Mouse (Mus musculus) kidney, postnatal 0 days (tissue): ENCODE results near the gene Aven. TPM values are rescaled to one million over a fixed set of nuclear protein-coding genes. Genes with fewer than 3 reads are reported as not detected.

ENCODE experiments used
- ATAC-seq: fragments of 200-750 bp; cut with Nextera tagmentation; replicated peaks from 2 replicates; pipeline ENCODE4 v1.8.0; 2017; ENCODE audit warnings: low read depth, moderate number of reproducible peaks, moderate TSS enrichment, moderate library complexity; ENCODE audit not compliant: low FRiP score
- DNase-seq: peaks from one replicate; pipeline ENCODE4 v3.0.0-alpha.2; 2016; ENCODE audit warnings: low spot score
- H3K27ac ChIP-seq: fragments of 300-500 bp; sonication (generic); 2 replicates; pipeline ENCODE4 v1.5.1; 2014; ENCODE audit warnings: mild to moderate bottlenecking
- H3K27me3 ChIP-seq: fragments of 300-500 bp; sonication (generic); 2 replicates; pipeline ENCODE4 v1.6.1; 2014; ENCODE audit warnings: low read length, mixed read lengths; ENCODE audit not compliant: insufficient read depth
- H3K36me3 ChIP-seq: fragments of 300-500 bp; sonication (generic); 2 replicates; pipeline ENCODE4 v1.6.1; 2014; ENCODE audit warnings: low read length, mixed read lengths; ENCODE audit not compliant: insufficient read depth
- H3K4me1 ChIP-seq: fragments of 300-500 bp; sonication (generic); replicated peaks from 2 replicates; pipeline ENCODE4 v1.6.1; 2014; ENCODE audit warnings: antibody characterized with exemption, low read length, mixed read lengths; ENCODE audit not compliant: insufficient read depth
- H3K4me2 ChIP-seq: fragments of 300-500 bp; sonication (generic); 2 replicates; pipeline ENCODE4 v1.6.1; 2014; ENCODE audit warnings: mild to moderate bottlenecking, low read length, moderate library complexity, mixed read lengths
- H3K4me3 ChIP-seq: fragments of 300-500 bp; sonication (generic); replicated peaks from 2 replicates; pipeline ENCODE4 v1.5.1; 2014; ENCODE audit warnings: low read depth, low read length
- H3K9ac ChIP-seq: fragments of 300-500 bp; sonication (generic); 2 replicates; pipeline ENCODE4 v1.6.1; 2014; ENCODE audit warnings: low read depth, low read length
- H3K9me3 ChIP-seq: fragments of 300-500 bp; sonication (generic); replicated peaks from 2 replicates; pipeline ENCODE4 v1.6.1; 2016; ENCODE audit warnings: low read length, inconsistent platforms, mixed read lengths
- CTCF ChIP-seq: IDR thresholded peaks from 2 replicates; pipeline ENCODE4 v1.5.1; 2016; ENCODE audit warnings: antibody characterized with exemption, low read depth, mild to moderate bottlenecking, moderate library complexity
- WGBS: fragments of 180-500 bp; shearing (Covaris S2); extraction: QIAGEN DNeasy Blood & Tissue Kit; methylation state at CpG from one replicate; pipeline ENCODE4 v1.1.7; 2014; 5-methylcytosine and 5-hydroxymethylcytosine counted together
- polyA plus RNA-seq: library from polyadenylated mRNA; unstranded; fragments of >200 nt; fragmentation: Nextera tagmentation; extraction: Ambion mirVana; gene quantifications from 2 replicates; pipeline ENCODE4 v1.2.1, GENCODE M21; 2015

Gene Aven
- polyA plus RNA-seq, 1 experiment from 2014 or later = 6.2 TPM

DNA sequence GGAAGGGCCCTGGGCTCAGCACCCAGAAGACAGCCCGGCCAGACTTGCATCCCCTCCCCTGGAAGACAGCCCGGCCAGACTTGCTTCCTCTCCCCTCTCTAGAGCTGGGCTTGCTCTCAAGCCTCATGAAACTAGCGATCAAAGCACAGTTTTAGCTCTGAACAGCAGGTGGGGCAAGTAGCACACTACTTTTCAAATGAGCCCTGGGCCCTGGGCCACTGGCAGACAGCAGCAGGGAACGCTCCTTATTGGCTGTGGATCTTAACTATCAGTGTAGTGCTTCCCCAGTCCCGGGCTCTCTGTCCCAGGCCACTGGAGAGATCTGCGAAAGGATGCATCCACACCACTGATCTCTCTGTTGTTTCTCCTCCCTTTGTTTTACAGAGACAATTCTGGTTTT, 8.4 kb downstream of the Aven start:
- Histone ChIP-seq H3K36me3 (no peaks in the 10 kb centered on the region), H3K4me1 (no peaks in the 10 kb centered on the region), H3K27ac (no peak overlapping the region), H3K4me2 (no peak overlapping the region), H3K27me3 (no peaks in the 10 kb centered on the region), H3K9ac (no peak overlapping the region), H3K4me3 (no peak overlapping the region), H3K9me3 (no peaks in the 10 kb centered on the region)
- ATAC-seq (peak; percentile 86), DNase-seq (peak; percentile 94)
- peak; percentile 80 for TF ChIP-seq CTCF
- WGBS = 6% methylated on average over 6 of the region's 6 CpGs

DNA sequence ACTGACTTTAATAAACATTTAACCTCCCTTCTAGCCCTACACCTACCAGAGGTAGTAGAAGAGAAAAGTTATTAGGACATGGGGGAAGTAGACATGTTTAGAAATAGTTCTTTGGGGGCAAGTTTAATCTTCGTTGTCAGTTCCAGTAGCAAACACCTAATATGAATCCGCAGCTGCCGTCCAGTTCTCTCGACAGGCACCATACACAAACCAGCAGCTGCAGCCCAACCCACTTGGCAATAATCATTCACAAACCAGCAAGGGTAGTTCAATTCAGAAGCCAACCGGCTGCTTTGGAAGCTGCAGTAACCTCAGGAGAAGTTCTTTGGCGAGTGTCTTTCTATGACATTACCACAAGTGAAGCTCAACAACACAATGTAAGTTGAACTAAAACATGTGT, 11.2 kb downstream of the Aven start:
- H3K9me3 ChIP-seq = no peaks in the 10 kb centered on the region
- H3K27ac ChIP-seq = no peak overlapping the region
- no peak overlapping the region for H3K4me2 ChIP-seq
- no peak overlapping the region for H3K9ac ChIP-seq
- ATAC-seq = no peak
- no peaks in the 10 kb centered on the region for H3K4me1 ChIP-seq
- no peaks in the 10 kb centered on the region for H3K27me3 ChIP-seq
- no peak for DNase-seq
- 87% methylated on average over 6 of the region's 6 CpGs for WGBS
- no peaks in the 10 kb centered on the region for H3K36me3 ChIP-seq
- H3K4me3 ChIP-seq = no peak overlapping the region
- no peak for TF ChIP-seq CTCF

DNA sequence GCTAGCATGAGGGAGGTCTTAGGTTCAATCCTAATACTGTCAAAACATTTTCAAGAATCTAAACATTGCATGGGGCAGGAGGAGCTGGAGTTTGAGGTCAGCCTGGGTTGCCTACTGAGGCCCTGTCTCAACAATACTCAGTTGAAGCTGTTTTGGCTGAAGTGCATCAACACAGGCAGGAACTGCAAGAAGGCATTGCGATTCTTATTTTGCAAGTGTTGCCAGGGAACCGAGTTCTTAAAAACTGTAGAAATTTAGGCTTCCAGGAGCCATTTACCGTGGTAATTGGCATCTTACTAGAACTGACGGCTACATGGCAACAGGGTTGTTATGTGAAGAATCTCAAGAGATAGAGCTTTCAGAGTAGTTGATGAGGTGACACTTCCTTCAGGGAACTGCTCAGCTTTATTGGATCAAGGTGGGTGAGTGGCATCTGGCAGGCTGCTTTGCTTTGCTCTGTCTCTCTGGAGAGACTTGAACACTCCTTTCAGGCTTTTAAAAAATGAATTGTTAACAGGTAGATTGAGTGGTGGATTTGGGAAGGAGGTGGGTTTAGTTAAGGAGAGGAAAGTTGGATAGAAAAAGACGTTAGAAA, 14.2 kb downstream of the Aven start:
- 82% methylated on average over 5 of the region's 5 CpGs for WGBS

DNA sequence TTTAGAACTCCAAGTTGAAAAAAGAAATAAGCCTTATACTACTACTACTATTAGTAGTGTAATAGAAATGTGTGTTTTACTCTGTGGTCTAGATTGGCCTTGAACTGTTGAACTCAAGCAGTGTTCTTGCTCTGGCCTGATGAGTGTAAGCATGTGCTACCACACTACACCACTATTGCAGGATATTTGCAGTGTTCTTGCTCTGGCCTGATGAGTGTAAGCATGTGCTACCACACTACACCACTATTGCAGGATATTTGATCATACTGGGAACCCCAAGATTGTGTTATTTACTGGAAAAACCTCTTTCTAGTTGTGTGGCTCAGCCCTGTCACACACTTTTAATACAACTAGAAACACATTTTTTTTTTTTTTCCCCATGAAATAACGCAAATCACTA, 14.7 kb downstream of the Aven start:
- H3K27ac ChIP-seq = no peak overlapping the region
- H3K4me1 ChIP-seq = no peaks in the 10 kb centered on the region
- DNase-seq = no peak
- H3K36me3 ChIP-seq = no peaks in the 10 kb centered on the region
- H3K27me3 ChIP-seq = no peaks in the 10 kb centered on the region
- H3K4me2 ChIP-seq = no peak overlapping the region
- no peak overlapping the region for H3K4me3 ChIP-seq
- H3K9me3 ChIP-seq = no peaks in the 10 kb centered on the region
- ATAC-seq = no peak
- no peak for TF ChIP-seq CTCF
- H3K9ac ChIP-seq = no peak overlapping the region
- WGBS = 97% methylated on average over 1 of the region's 1 CpGs

More for the DNA sequence above, 14.2 kb downstream of the Aven start:
- H3K9ac ChIP-seq = no peak overlapping the region
- no peak overlapping the region for H3K27ac ChIP-seq
- H3K4me1 ChIP-seq = no peaks in the 10 kb centered on the region
- no peaks in the 10 kb centered on the region for H3K9me3 ChIP-seq
- H3K4me3 ChIP-seq = no peak overlapping the region
- H3K4me2 ChIP-seq = no peak overlapping the region
- no peaks in the 10 kb centered on the region for H3K36me3 ChIP-seq
- no peaks in the 10 kb centered on the region for H3K27me3 ChIP-seq
- no peak for TF ChIP-seq CTCF
- DNase-seq = no peak
- no peak for ATAC-seq

- H3K36me3 ChIP-seq = no peaks in the 10 kb centered on the region
- no peak overlapping the region for H3K9ac ChIP-seq
- TF ChIP-seq CTCF = no peak
- no peak overlapping the region for H3K4me2 ChIP-seq
- ATAC-seq = no peak
- 88% methylated on average over 4 of the region's 4 CpGs for WGBS
- no peak for DNase-seq
- no peak overlapping the region for H3K27ac ChIP-seq
- H3K4me1 ChIP-seq = no peaks in the 10 kb centered on the region
- no peaks in the 10 kb centered on the region for H3K27me3 ChIP-seq
- no peak overlapping the region for H3K4me3 ChIP-seq
- no peaks in the 10 kb centered on the region for H3K9me3 ChIP-seq
Measured at GRCm38 (mm10) chr2:112510140-112510539, 17.4 kb downstream of the Aven start.

DNA sequence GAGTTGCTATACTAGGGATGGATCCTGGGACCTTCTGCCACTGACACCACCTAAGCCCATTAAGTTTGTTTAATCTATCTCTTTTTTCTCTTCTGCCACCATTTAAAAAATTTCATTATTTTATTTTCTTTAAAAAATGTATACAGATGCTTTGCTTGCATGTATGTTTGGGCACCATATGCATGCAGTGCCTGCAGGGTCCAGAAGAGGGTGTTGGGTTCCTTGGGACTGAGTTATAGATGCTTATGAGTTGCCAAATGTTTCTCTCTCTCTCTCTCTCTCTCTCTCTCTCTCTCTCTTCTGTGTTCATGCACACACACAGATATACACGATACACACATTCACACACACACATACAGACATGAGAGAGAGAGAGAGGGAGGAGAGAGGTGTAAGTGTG, 20.3 kb downstream of the Aven start:
- DNase-seq = no peak
- H3K4me1 ChIP-seq = no peaks in the 10 kb centered on the region
- WGBS = 93% methylated on average over 1 of the region's 1 CpGs
- H3K36me3 ChIP-seq = no peaks in the 10 kb centered on the region
- no peak overlapping the region for H3K27ac ChIP-seq
- no peak overlapping the region for H3K4me2 ChIP-seq
- no peaks in the 10 kb centered on the region for H3K9me3 ChIP-seq
- H3K9ac ChIP-seq = no peak overlapping the region
- H3K27me3 ChIP-seq = no peaks in the 10 kb centered on the region
- no peak overlapping the region for H3K4me3 ChIP-seq
- TF ChIP-seq CTCF = 0 out of 2 replicates have a peak, but pooled peaks have one; percentile 13
- ATAC-seq = no peak

GRCm38 (mm10) chr2:112516728-112517127, 24.0 kb downstream of the Aven start:
- Histone ChIP-seq H3K9ac (no peak overlapping the region), H3K4me2 (no peak overlapping the region), H3K9me3 (no peaks in the 10 kb centered on the region), H3K36me3 (no peaks in the 10 kb centered on the region), H3K4me1 (no peaks in the 10 kb centered on the region), H3K4me3 (no peak overlapping the region), H3K27me3 (no peaks in the 10 kb centered on the region), H3K27ac (no peak overlapping the region)
- TF ChIP-seq CTCF = no peak
- WGBS = 89% methylated on average over 3 of the region's 3 CpGs
- ATAC-seq (no peak), DNase-seq (no peak)
